Mouse (Mus musculus) embryonic fibroblast, embryonic 13.5 days (primary cell): ENCODE measurements around the gene Mtmr14.

Source experiments
- CTCF ChIP-seq: IDR thresholded peaks from 2 replicates; pipeline ENCODE4 v1.5.1; 2011; ENCODE audit warnings: mild to moderate bottlenecking, control low read depth, low read length, moderate library complexity, borderline replicate concordance; ENCODE audit not compliant: insufficient read depth
- POLR2A ChIP-seq: IDR thresholded peaks from 2 replicates; pipeline ENCODE4 v1.6.1; 2011; ENCODE audit warnings: low read depth, mild to moderate bottlenecking, control low read depth, low read length, moderate library complexity

GRCm38 (mm10) chr6:113307481-113308121, 70.0 kb downstream of the Mtmr14 start:
- TF ChIP-seq POLR2A (no peak), CTCF (no peak)
